Mouse (Mus musculus) layer of hippocampus, adult 2 months (tissue): ENCODE measurements at regions not wholly inside any gene's neighbourhood (a gene's known extent, or its start where the extent isn't known, plus 50 kb on each side); places are given as distances from the start of the nearest gene placed in this dataset.

ENCODE experiments used
- DNase-seq, 2 experiments: peaks; one replicate each; pipeline ENCODE4 v3.0.0; 2022; ENCODE audit warnings: low spot score in 2 of 2
- H3K27ac ChIP-seq: fragments of 200-600 bp; 2 replicates; pipeline ENCODE4 v1.8.1; 2022
- H3K4me3 ChIP-seq: fragments of 200-600 bp; 2 replicates; pipeline ENCODE4 v1.8.1; 2022; ENCODE audit warnings: mild to moderate bottlenecking
- CTCF ChIP-seq: fragments of 200-600 bp; conservative IDR thresholded peaks from 2 replicates; pipeline ENCODE4 v1.8.1; 2022; ENCODE audit warnings: antibody characterized with exemption, mild to moderate bottlenecking, moderate library complexity

- DNase-seq: no peak
- no peak for TF ChIP-seq CTCF
- H3K4me3 ChIP-seq: no peak overlapping the region
- no peak overlapping the region for H3K27ac ChIP-seq
Observed at GRCm38 (mm10) chr12:93273652-93274051, 1424.7 kb upstream of the Sel1l start.

- TF ChIP-seq CTCF: no peak
- Histone ChIP-seq H3K27ac (no peak overlapping the region), H3K4me3 (no peak overlapping the region)
- no peak for DNase-seq
Observed at GRCm38 (mm10) chr12:93230237-93230636, 1381.3 kb upstream of the Sel1l start.

GRCm38 (mm10) chr12:93226826-93227225 lies 1377.9 kb upstream of the Sel1l start:
- no peak overlapping the region for H3K27ac ChIP-seq
- no peak overlapping the region for H3K4me3 ChIP-seq
- no peak for TF ChIP-seq CTCF
- DNase-seq: no peak

- Histone ChIP-seq H3K4me3 (no peak overlapping the region), H3K27ac (no peak overlapping the region)
- DNase-seq: no peak
- TF ChIP-seq CTCF: no peak
Observed at GRCm38 (mm10) chr12:93221179-93221922, 1372.4 kb upstream of the Sel1l start.

GRCm38 (mm10) chr12:93207596-93207995 lies 1358.6 kb upstream of the Sel1l start:
- Histone ChIP-seq H3K4me3 (no peak overlapping the region), H3K27ac (no peak overlapping the region)
- DNase-seq: no peak
- no peak for TF ChIP-seq CTCF

- DNase-seq: no peak
- no peak overlapping the region for H3K4me3 ChIP-seq
- H3K27ac ChIP-seq: no peak overlapping the region
- TF ChIP-seq CTCF: no peak
Observed at GRCm38 (mm10) chr12:93188940-93189339, 1340.0 kb upstream of the Sel1l start.

GRCm38 (mm10) chr12:93173744-93174143 lies 1324.8 kb upstream of the Sel1l start:
- no peak overlapping the region for H3K27ac ChIP-seq
- TF ChIP-seq CTCF: no peak
- H3K4me3 ChIP-seq: no peak overlapping the region
- no peak for DNase-seq

GRCm38 (mm10) chr12:93160252-93160651 lies 1311.3 kb upstream of the Sel1l start:
- H3K4me3 ChIP-seq: no peak overlapping the region
- no peak for TF ChIP-seq CTCF
- H3K27ac ChIP-seq: no peak overlapping the region
- no peak for DNase-seq

GRCm38 (mm10) chr12:93152618-93153245 lies 1303.8 kb upstream of the Sel1l start:
- H3K27ac ChIP-seq: no peak overlapping the region
- peak in 1 of 2 experiments; percentile 22 for DNase-seq
- TF ChIP-seq CTCF: peak; percentile 81
- H3K4me3 ChIP-seq: no peak overlapping the region

GRCm38 (mm10) chr12:93151530-93151929 lies 1302.6 kb upstream of the Sel1l start:
- Histone ChIP-seq H3K27ac (no peak overlapping the region), H3K4me3 (no peak overlapping the region)
- no peak for DNase-seq
- TF ChIP-seq CTCF: no peak

GRCm38 (mm10) chr12:93142265-93142664 lies 1293.3 kb upstream of the Sel1l start:
- no peak overlapping the region for H3K27ac ChIP-seq
- DNase-seq: no peak
- TF ChIP-seq CTCF: no peak
- no peak overlapping the region for H3K4me3 ChIP-seq

GRCm38 (mm10) chr12:93136395-93136794 lies 1287.4 kb upstream of the Sel1l start:
- no peak overlapping the region for H3K27ac ChIP-seq
- H3K4me3 ChIP-seq: no peak overlapping the region
- no peak for DNase-seq
- TF ChIP-seq CTCF: no peak

- no peak for DNase-seq
- no peak overlapping the region for H3K27ac ChIP-seq
- no peak overlapping the region for H3K4me3 ChIP-seq
- TF ChIP-seq CTCF: no peak
Observed at GRCm38 (mm10) chr12:93122216-93122615, 1273.3 kb upstream of the Sel1l start.
